Mouse (Mus musculus): ENCODE results near the gene Parg.

Parg gene

GRCm38 (mm10) chr14:32179393-32180195 is 22.2 kb upstream of the Parg start:
- no peak for DNase-seq (ENCODE audit: low read depth, low spot score)

GRCm38 (mm10) chr14:32180861-32181260 is 20.9 kb upstream of the Parg start:
- DNase-seq (ENCODE audit: low read depth, low spot score) = no peak

GRCm38 (mm10) chr14:32183846-32184245 is 17.9 kb upstream of the Parg start:
- no peak for DNase-seq (ENCODE audit: low read depth, low spot score)

DNA sequence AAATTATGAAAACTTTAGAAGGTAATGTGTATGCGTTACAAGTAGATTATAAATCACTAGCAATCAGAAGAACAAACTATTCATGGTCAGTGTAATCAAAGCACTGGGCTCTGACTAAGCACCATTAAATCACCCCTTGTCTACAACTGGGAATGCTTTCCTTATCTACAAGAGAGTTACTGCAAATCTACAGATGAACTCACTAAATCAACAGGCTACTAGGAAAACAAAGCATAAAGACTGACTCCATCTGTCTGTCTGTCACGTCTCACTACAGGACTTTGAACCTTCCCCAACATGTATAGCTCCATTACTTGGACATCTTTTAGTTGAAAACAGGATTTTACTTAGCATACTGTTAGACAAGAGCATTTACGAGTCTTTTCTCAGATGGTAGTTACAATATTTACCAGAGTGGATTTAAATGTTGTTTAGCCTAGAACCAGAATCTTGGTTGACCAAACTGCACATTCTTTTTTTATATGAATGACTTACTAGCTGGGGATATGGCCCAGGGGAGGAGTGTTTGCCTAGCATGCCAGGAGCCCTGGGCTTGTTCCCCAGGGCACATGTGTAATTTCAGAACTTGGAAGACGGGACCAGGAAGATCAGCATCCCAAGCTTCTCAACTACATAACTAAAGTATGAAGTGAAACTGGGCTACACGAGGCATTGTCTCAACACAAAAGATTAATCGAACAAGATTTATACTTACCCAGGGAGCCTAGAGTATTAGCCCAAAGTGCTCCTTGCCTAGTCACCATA is 10.9 kb upstream of the Parg start:
- no peak for DNase-seq (ENCODE audit: low read depth, low spot score)

DNA sequence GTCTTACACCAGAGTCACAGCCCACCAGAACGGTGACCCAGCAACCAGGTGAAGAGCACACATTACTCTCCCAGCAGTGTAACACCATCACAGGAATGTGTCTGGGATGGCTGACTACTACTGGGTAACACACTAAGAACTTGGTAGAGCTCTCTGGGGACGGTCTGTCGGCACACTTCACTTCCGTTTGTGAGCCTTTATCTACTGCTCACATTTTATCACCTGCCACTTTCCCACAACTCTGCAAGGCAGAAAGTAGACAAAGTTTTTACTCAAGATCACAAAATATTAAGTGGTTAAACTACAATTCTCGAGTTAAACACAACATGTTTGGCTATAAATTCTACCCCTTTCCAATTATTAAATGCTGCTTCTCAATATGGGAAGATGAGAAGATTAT is 9.8 kb upstream of the Parg start:
- DNase-seq (ENCODE audit: low read depth, low spot score) = no peak

GRCm38 (mm10) chr14:32192437-32192836 is 9.3 kb upstream of the Parg start:
- DNase-seq (ENCODE audit: low read depth, low spot score) = peak; percentile 63

GRCm38 (mm10) chr14:32193557-32193956 is 8.2 kb upstream of the Parg start:
- DNase-seq (ENCODE audit: low read depth, low spot score) = peak; percentile 32

DNA sequence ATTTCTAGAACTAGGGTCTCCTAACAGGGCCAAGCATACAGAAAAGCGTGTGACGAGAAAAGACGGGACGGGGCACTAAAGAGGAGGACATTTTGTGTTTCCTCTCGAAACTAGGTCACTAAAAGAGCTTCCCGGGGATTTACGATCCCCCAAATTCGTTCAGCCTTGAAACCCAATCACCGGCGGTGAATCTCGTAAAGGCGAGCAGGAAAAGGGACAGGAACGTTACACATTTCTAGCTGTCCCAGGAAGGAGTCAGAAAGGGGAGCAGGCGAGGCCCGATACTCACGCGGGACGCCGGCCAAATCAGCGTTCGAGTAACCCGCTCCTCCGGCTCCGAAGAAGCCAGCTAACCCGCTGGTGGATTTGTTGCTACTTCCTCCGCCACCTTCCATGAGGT is 395 bp upstream of the Parg start:
- no peak for DNase-seq (ENCODE audit: low read depth, low spot score)

DNA sequence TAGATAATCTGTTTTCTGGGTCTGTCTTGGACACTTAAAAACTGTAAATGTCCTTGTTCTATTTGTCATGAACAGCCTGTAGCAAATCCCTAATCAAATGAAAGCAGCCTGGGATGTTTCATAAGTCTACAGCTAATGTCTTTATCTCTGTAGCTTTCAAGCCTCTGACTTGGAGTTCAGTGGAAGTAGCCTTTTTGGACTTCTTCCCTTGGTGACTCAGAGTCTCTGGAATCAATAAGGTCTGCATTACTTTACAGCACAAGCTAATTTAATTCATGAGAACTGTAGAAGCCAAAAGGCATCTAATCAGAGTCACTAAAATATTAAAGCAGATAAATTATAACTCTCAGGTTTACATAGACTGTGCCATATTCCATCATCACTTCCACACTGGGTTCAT is 24.9 kb downstream of the Parg start:
- no peak for DNase-seq (ENCODE audit: low read depth, low spot score)

GRCm38 (mm10) chr14:32228996-32229395 is 27.2 kb downstream of the Parg start:
- peak; percentile 12 for DNase-seq (ENCODE audit: low read depth, low spot score)

DNA sequence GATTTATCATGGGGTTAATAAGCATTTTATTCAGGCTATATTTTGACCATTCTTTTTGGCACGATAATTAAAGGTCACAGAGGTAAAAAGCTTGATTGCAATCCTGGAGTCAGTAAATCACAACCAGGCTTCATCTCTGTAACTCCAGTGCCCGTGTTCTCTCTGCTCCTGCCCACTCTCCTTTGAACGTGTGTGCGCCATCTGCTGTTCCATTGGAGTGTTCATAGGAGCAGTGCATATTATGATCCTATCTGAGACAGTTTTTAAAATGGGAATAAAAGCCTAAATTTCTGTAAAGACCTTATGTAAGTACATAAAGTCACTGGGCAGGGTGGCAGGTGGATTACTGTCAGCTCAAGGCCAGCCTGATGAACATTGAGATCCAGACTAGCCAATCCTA is 40.7 kb downstream of the Parg start:
- no peak for DNase-seq (ENCODE audit: low read depth, low spot score)

DNA sequence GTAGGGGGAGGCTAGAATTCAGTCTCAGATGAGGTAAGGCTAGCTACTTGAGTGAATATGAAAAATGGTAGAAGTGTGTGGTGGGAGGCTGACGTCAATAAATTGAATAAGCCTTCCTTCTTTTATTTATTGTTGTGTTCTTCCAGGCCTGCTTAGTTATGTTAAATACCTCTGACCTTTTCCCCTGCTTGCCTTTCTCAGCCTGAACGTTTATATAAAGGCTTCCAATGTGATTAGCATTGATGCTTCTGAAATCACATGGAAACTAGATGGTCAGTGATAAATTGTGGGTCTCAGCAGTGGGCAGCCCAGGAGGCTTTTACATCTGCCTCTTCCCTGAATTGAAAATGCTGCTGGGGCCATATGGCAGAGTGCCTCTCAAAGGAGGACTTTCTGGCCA is 44.3 kb downstream of the Parg start:
- no peak for DNase-seq (ENCODE audit: low read depth, low spot score)

DNA sequence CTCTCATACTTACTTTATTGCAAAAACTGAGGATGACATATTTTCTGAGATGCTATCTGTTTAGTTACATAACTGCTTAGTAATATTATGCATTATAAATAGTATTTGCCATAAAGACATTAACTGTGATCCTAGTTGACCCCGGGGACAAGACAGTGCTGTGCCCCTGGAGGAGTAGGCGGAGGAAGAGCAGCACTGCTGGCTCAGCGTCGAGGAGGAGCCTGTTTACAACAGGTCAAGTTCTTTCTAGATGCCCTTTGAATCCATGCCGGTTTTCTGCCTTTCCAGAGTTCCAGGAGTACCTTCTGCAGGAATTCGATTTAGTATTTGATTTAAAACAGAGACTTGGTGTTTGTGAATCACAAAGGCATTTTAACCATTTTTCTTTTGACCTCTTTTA is 47.9 kb downstream of the Parg start:
- no peak for DNase-seq (ENCODE audit: low read depth, low spot score)

DNA sequence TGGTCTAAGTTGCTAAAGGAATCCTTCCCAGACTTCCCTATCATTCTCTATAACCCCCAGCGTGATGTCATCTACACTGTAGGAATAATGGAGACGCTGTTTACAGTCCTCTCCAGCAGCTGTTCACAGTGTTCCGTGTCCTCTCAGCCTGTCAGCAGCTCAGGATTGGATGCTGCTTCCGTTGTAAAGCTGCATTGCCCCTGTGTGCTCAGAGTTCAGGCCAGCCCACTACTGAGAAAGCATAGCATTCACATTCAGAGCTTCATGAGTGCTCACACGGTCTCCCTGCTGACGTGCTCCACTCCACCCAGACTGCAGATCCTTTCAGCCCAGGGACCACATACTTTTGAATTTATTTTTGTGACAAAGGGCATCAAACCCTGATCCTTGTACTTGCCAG is 59.1 kb downstream of the Parg start:
- no peak for DNase-seq (ENCODE audit: low read depth, low spot score)

DNA sequence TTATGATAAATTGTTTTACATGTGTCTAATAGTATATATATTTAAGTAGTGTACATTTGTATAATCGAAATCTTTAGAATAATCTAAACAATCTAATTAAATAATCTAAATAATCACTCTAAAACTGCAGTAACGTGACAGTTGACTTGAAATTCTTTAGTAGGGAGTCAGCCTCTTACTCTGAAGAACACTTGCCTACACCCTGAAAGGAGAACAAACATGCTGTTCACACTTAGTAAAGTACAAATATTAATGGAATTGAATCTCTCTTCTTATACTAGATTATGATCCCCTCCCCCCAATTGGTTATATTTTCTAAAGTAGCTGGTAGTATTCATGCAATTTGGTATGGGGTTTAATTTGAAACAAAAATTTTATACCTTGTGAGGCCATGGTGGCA is 60.0 kb downstream of the Parg start:
- no peak for DNase-seq (ENCODE audit: low read depth, low spot score)

GRCm38 (mm10) chr14:32268999-32269398 is 67.2 kb downstream of the Parg start:
- peak; percentile 20 for DNase-seq (ENCODE audit: low read depth, low spot score)

- DNase-seq (ENCODE audit: low read depth, low spot score) = peak; percentile 8
Observed at GRCm38 (mm10) chr14:32269589-32269988, 67.8 kb downstream of the Parg start.

- no peak for DNase-seq (ENCODE audit: low read depth, low spot score)
Observed at GRCm38 (mm10) chr14:32301622-32302021, 99.9 kb downstream of the Parg start.

DNA sequence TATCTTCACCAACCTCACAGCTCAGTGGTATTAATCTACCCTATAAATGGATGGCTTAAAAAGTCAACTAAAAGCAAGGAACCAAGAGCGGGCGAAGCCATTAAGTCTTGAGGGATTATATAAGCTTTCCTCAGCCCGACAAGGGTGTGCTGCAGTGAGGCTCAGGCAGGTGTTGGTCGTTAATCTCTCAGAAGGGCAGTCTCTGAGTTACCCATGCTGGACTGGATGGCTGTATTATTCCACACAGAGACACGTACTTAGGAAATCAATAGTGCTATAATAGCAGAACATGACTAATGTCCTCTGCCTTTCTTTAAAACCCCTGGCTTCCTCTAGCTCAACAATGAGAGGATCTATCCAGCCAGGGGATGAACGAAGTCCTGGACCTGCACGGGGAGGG is 100.7 kb downstream of the Parg start:
- DNase-seq (ENCODE audit: low read depth, low spot score) = no peak

DNA sequence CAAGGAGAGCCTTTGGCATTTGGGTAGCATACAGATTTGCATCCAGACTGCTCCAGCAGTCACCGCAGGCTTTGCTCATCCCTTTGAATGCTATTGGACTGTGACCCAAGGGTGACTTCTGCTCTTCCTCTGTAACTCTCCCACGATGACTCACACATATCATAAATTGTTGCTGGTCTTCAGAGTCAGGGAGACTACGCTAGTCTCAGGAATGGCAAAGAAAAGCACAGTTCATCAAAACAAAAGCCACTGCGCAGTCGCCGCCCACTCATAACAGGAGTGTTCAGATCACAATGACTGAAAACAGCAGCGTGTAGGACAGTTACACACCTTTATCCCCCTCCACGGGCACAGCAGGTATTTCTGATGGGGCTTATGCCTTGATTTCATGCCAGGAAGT is 103.2 kb downstream of the Parg start:
- no peak for DNase-seq (ENCODE audit: low read depth, low spot score)

DNA sequence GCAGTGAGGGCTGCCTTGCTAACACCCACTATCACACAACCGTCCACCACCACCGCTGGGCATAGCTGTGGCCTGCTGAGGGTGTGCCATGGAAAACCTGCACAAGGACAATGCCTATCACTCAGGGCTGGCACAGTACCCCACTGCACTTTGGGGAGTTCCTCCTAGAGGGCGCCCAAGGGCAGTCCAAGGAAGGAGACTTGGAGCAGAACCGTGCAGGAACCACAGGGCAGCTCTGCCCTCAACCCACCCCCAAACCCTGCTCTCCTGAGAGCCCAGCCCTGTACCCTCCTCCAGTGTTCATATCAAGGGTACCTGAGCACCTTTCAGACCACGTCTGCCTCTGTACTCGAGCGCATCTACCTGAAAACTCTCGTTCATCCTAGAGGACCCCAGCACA is 108.1 kb downstream of the Parg start:
- peak; percentile 42 for DNase-seq (ENCODE audit: low read depth, low spot score)

DNA sequence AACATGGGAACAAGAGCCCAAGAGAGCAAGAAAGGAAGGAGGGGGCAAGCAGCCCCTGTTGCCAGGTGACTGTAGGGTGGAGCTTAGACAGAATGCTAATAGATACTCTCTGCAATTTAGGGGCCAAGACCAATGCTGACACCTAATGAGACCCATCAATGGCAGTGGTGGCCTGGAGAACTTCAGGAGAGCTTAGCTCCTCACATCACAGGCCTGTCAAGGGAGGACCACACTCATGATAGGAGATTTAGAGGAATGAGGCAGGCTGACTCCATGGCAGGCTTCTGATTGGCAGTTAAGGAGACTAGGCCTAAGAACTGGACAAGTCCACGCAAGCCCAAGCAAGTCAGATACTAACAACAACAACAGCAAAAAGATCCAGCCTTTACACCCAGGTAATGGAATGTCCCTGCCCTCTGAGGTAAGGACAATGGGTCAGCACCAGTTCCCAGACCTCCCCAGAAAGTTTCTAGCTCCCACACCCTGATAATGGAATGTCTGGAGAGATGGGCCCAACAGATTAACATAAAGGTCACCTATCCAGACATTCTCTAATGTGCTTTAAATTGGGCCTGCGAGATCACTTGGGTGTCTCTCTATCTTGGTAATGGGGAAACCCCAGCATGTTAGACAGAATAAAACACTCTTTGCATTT is 109.8 kb downstream of the Parg start:
- peak; percentile 44 for DNase-seq (ENCODE audit: low read depth, low spot score)

- DNase-seq (ENCODE audit: low read depth, low spot score) = peak; percentile 95
Observed at GRCm38 (mm10) chr14:32317822-32318221, 116.1 kb downstream of the Parg start.

All from ES-CJ7 (cell line).